Mouse (Mus musculus): ENCODE measurements at regions not wholly inside any gene's neighbourhood (a gene's known extent, or its start where the extent isn't known, plus 50 kb on each side); places are given as distances from the start of the nearest gene placed in this dataset.

GRCm38 (mm10) chr8:89766387-89766786 is 581.8 kb downstream of the Tox3 start:
- TF ChIP-seq POLR2A (IDR thresholded peaks at IDR 0.05; ENCODE audit: extremely low read depth, insufficient read depth, low read length): no peak
- TF ChIP-seq CTCF (IDR thresholded peaks at IDR 0.05; ENCODE audit: low read depth, low read length): no peak
